Comparison of ENCODE assay signal across 9 mouse cellular contexts in the genomic region with DNA sequence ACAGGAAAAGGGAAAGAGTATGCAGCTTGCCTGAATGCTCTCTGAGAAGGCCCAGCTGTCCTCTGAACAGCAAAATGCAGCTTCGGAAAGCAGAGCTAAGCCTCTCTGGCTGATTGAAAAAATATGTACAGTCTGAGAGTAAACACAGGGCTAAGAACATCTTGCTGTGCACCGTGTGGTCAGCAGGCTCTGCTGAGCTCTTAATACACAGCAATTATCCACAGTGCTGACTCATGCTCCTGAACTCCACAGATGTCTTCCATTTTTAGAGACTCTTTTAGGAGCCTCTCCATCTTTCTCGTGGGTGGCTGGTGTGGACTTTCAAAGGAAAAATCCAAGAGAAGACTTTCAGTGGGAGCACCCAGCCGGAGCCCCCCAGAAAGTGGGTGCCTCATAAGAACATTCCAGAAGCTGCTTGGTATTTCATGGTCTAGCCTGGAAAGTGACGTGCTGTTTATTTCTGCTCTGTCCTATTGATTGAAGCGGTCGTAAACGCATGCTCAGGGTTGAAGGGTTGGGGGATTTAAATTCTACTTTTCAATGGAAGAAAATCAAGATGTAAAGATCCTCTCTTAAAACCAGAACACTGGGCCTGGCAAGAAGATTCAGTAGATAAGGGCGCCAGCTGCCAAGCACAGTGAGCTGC.
A peak's percentile ranks its signal among the peaks of the same experiment; 100 is the strongest.
DNase-seq lines count a peak whose midpoint lies in the region; ATAC-seq and TF ChIP-seq lines count a peak whose summit lies in the region.
"Had no signal": no experiment of that assay in that cellular context is flagged by ENCODE, and none has a peak within 500 bp of the region (broad histone marks: within the 10 kb centered on the region; RNA-seq: fewer than 3 reads in every experiment).

No protein-coding gene starts in this region.

- no peaks in the 10 kb centered on the region for H3K27me3 ChIP-seq in lung, embryonic 15.5 days
- H3K27me3 ChIP-seq in stomach, embryonic 16.5 days (ENCODE audit: control insufficient read depth, insufficient read depth, low read length): no peaks in the 10 kb centered on the region
- H3K27me3 ChIP-seq in liver, embryonic 12.5 days (replicated peaks): no peaks in the 10 kb centered on the region

- no peaks in the 10 kb centered on the region for H3K9me3 ChIP-seq in lung, embryonic 15.5 days
- no peaks in the 10 kb centered on the region for H3K9me3 ChIP-seq in stomach, embryonic 16.5 days (replicated peaks; ENCODE audit: control insufficient read depth, low read length)
- no peaks in the 10 kb centered on the region for H3K9me3 ChIP-seq in liver, embryonic 12.5 days (replicated peaks)

- peak; percentile 39 for DNase-seq in embryo, embryonic 10 days (ENCODE audit: low spot score)
- no peak for DNase-seq in embryo, embryonic 9.5 days (ENCODE audit: extremely low spot score)
- no peak for DNase-seq in lung, adult 2 months
- DNase-seq in left cerebral cortex, postnatal 25 days (ENCODE audit: low spot score in 2 of 2): peak; percentile 28 to 80
- no peak for DNase-seq in cerebellum, postnatal 25 days
- DNase-seq: adrenal gland, postnatal 36 days had no signal

- H3K4me3 ChIP-seq in lung, embryonic 15.5 days: no peak overlapping the region
- H3K4me3 ChIP-seq in lung, adult 2 months (replicated peaks; ENCODE audit: extremely low read depth, low read depth, low read length): no peak overlapping the region
- no peak overlapping the region for H3K4me3 ChIP-seq in stomach, embryonic 16.5 days (replicated peaks; ENCODE audit: low read length)
- no peak overlapping the region for H3K4me3 ChIP-seq in liver, embryonic 12.5 days

- H3K36me3 ChIP-seq in lung, embryonic 15.5 days: no peaks in the 10 kb centered on the region
- H3K36me3 ChIP-seq in stomach, embryonic 16.5 days (ENCODE audit: control insufficient read depth, insufficient read depth, low read length): no peaks in the 10 kb centered on the region
- no peaks in the 10 kb centered on the region for H3K36me3 ChIP-seq in liver, embryonic 12.5 days

- TF ChIP-seq CTCF in lung, adult 2 months (IDR thresholded peaks at IDR 0.05; ENCODE audit: insufficient read depth, low read length): no peak

- TF ChIP-seq POLR2A in lung, adult 2 months (IDR thresholded peaks at IDR 0.05; ENCODE audit: borderline replicate concordance, extremely low read depth, low read depth, low read length): no peak

- WGBS in lung, embryonic 15.5 days: 47% methylated on average over 9 of the region's 9 CpGs
- 61% methylated on average over 9 of the region's 9 CpGs for WGBS in lung, adult 2 months
- WGBS in stomach, embryonic 16.5 days: 43% methylated on average over 9 of the region's 9 CpGs
- WGBS in liver, embryonic 12.5 days (ENCODE audit: insufficient replicate concordance): 60% methylated on average over 9 of the region's 9 CpGs

- no peak overlapping the region for H3K9ac ChIP-seq in lung, embryonic 15.5 days
- no peak overlapping the region for H3K9ac ChIP-seq in stomach, embryonic 16.5 days (ENCODE audit: low read length)
- H3K9ac ChIP-seq in liver, embryonic 12.5 days: no peak overlapping the region

- peak; percentile 91 for ATAC-seq in lung, embryonic 15.5 days (ENCODE audit: borderline replicate concordance, extremely low read depth, low FRiP score, low TSS enrichment)
- peak; percentile 95 for ATAC-seq in stomach, embryonic 16.5 days (ENCODE audit: insufficient read depth, low FRiP score)
- ATAC-seq in liver, embryonic 12.5 days: no peak

- intact Hi-C loops in left cerebral cortex, postnatal 25 days (cut with DNase I): no loop called here

- peaks cover 27% of the 10 kb centered on the region for H3K4me1 ChIP-seq in lung, embryonic 15.5 days
- no peaks in the 10 kb centered on the region for H3K4me1 ChIP-seq in lung, adult 2 months (ENCODE audit: control insufficient read depth, insufficient read depth, low read length)
- H3K4me1 ChIP-seq in stomach, embryonic 16.5 days (ENCODE audit: control insufficient read depth, insufficient read depth, low read length): peaks cover 7% of the 10 kb centered on the region
- peaks cover 18% of the 10 kb centered on the region for H3K4me1 ChIP-seq in liver, embryonic 12.5 days

- peak overlapping the region; percentile 86 for H3K27ac ChIP-seq in lung, embryonic 15.5 days
- peak overlapping the region; percentile 88 for H3K27ac ChIP-seq in stomach, embryonic 16.5 days (ENCODE audit: low read length)
- H3K27ac ChIP-seq in liver, embryonic 12.5 days: no peak overlapping the region

- no peak overlapping the region for H3K4me2 ChIP-seq in lung, embryonic 15.5 days
- H3K4me2 ChIP-seq in stomach, embryonic 16.5 days (ENCODE audit: low read depth, low read length): no peak overlapping the region
- no peak overlapping the region for H3K4me2 ChIP-seq in liver, embryonic 12.5 days

Comparison
In these comparisons a context has a peak if more than half of its experiments do, and no peak if none do; other contexts are left out.
1. DNase-seq: peak in embryo, embryonic 10 days (single experiment) and left cerebral cortex, postnatal 25 days (2 of 2); none in embryo, embryonic 9.5 days (single experiment), lung, adult 2 months (single experiment) and cerebellum, postnatal 25 days (0 of 2).